Mouse (Mus musculus) heart, embryonic 16.5 days (tissue): Measurements from ENCODE around the gene Arcn1. TPM values are rescaled to one million over a fixed set of nuclear protein-coding genes. Genes with fewer than 3 reads are reported as not detected.

Experiments
- ATAC-seq: fragments of 200-750 bp; cut with Nextera tagmentation; replicated peaks from 2 replicates; pipeline ENCODE4 v1.8.0; 2017; ENCODE audit warnings: moderate number of reproducible peaks; ENCODE audit not compliant: insufficient read depth, low FRiP score; ENCODE audit errors: extremely low read depth
- H3K27ac ChIP-seq: fragments of 300-500 bp; sonication (generic); 2 replicates; pipeline ENCODE4 v1.5.1; 2014; ENCODE audit warnings: mild to moderate bottlenecking, low read length, control low read depth, moderate library complexity
- H3K27me3 ChIP-seq: fragments of 300-500 bp; sonication (generic); 2 replicates; pipeline ENCODE4 v1.6.1; 2014; ENCODE audit warnings: low read length, mixed read lengths; ENCODE audit not compliant: control insufficient read depth, insufficient read depth
- H3K36me3 ChIP-seq: fragments of 300-500 bp; sonication (generic); 2 replicates; pipeline ENCODE4 v1.6.1; 2014; ENCODE audit not compliant: control insufficient read depth, insufficient read depth
- H3K4me1 ChIP-seq: fragments of 300-500 bp; sonication (generic); 2 replicates; pipeline ENCODE4 v1.6.1; 2014; ENCODE audit warnings: low read length, mixed read lengths; ENCODE audit not compliant: control insufficient read depth, insufficient read depth
- H3K4me2 ChIP-seq: fragments of 300-500 bp; sonication (generic); 2 replicates; pipeline ENCODE4 v1.6.1; 2014; ENCODE audit warnings: low read depth, mild to moderate bottlenecking, control low read depth, low read length
- H3K4me3 ChIP-seq: fragments of 300-500 bp; sonication (generic); 2 replicates; pipeline ENCODE4 v1.5.1; 2014; ENCODE audit warnings: mild to moderate bottlenecking, control low read depth, low read length
- H3K9ac ChIP-seq: fragments of 300-500 bp; sonication (generic); 2 replicates; pipeline ENCODE4 v1.6.1; 2014; ENCODE audit warnings: low read length, control low read depth
- H3K9me3 ChIP-seq: fragments of 300-500 bp; sonication (generic); replicated peaks from 2 replicates; pipeline ENCODE4 v1.6.1; 2016; ENCODE audit warnings: low read length; ENCODE audit not compliant: control insufficient read depth
- whole genome bisulfite sequencing: fragments of 180-500 bp; shearing (Covaris S2); extraction: QIAGEN DNeasy Blood & Tissue Kit; methylation state at CpG from one replicate; pipeline ENCODE4 v1.1.7; 2014; 5-methylcytosine and 5-hydroxymethylcytosine counted together
- polyA plus RNA-seq: library from polyadenylated mRNA; unstranded; fragments of >200 nt; fragmentation: Nextera tagmentation; extraction: Ambion mirVana; gene quantifications from 2 replicates; pipeline ENCODE4 v1.2.1, GENCODE M21; 2015

The Arcn1 gene
- 120 and 132 TPM in 2 replicates for polyA plus RNA-seq

DNA sequence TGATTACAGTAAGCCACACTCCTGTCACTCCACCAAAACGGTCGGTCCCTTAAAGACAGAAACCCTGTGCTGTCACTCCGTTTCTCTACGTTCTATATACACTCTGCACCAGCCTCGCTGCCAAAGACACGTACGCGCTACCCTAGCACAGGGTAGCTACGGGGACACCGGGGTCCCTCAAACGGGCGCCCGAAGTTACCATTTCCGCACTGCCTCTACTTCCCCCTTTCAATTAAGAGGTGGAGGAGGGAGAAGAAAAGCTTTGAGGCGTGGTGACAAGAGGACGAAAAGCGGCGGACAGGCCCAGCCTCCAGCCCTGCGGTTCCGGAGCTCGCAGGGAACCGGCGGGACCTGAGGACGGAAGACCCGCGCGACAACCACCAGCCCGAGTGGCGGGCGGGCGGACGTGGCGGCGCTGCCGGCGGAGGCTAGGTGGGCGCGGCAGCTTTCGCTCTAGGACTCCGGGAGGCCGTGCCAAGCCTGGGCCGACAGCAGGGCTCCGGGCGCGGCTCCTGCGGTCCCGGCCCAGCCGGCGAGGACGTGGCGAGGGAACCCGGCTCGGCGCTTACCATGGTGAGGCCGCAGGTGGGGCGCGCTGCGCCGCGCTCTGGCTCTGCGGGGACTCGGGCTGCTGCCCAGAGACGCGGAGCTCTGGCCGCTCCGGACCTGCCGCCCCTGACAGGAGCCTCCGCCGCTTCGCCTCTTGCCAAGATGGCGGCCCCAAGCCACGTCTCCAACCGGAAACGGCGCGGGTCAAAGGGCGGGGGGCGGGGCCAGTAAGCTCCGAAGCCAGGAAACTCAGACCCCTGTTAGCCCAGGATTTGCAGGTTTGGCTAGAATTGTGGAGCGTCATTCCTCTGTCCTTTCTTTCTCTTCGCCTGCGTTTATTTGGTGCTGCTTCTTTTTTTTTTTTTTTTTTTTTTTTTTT is at the start of gene Arcn1, which contains the start of gene Ift46:
Gene Arcn1, minus strand, starts transcription at position 745 of the 928 bp plus-strand sequence.
Gene Ift46, plus strand, starts transcription at position 808 of the 928 bp plus-strand sequence.
- peak within 1 kb of the TSS; percentile 99 for H3K27ac ChIP-seq
- peak within 1 kb of the TSS; percentile 91 for H3K4me2 ChIP-seq
- H3K4me1 ChIP-seq = peaks cover 18% of the 10 kb centered on the region
- peak; percentile 88 for ATAC-seq
- no peaks in the 10 kb centered on the region for H3K36me3 ChIP-seq
- H3K27me3 ChIP-seq = no peaks in the 10 kb centered on the region
- under 1% methylated on average over 79 of the region's 82 CpGs for WGBS
- peak within 1 kb of the TSS; percentile 99 for H3K9ac ChIP-seq
- H3K9me3 ChIP-seq = no peaks in the 10 kb centered on the region
- peak within 1 kb of the TSS; percentile 100 for H3K4me3 ChIP-seq

DNA sequence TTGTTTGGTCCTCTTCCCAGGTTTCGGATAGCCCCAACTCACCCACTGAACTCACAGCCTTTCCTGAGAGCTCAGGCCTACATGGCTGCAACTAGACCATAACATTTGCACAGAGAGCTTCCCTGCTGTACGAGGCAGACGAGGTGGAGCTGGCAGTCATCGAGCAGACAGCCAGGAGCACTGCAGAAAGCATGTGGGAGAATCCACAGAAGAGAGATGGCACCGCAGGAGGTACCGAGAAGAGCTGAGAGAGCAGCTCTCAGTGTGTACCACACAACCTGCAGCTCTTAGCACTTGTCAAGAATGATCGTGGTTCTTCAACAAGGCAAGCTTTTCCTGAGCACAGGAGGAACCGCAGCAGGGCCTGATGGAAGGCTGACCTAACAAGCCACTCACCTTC is 46.5 kb upstream of the Arcn1 start:
- Histone ChIP-seq H3K36me3 (peaks cover 92% of the 10 kb centered on the region), H3K27ac (no peak overlapping the region), H3K4me2 (no peak overlapping the region), H3K9ac (no peak overlapping the region), H3K9me3 (no peaks in the 10 kb centered on the region), H3K27me3 (no peaks in the 10 kb centered on the region), H3K4me3 (no peak overlapping the region), H3K4me1 (no peaks in the 10 kb centered on the region)
- 92% methylated on average over 8 of the region's 8 CpGs for WGBS
- ATAC-seq = no peak

DNA sequence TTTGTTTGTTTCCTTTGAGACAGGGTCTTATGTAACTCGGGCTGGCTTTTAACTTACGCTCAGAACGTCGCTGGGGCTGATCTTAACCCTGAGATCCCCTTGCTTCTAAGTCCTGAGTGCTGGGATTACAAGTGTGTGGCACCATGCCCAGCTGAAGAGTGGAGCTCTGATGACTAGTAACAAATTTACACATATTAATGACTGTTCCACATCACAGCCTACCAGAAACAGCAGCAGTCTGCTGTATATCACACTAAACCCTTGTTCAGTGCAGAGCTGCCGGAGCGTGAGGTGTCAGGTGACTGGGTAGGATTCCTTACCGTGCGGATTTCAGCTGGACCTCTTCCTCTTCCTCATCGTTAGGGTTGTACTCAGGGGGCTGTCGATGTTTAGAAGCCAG is 42.7 kb upstream of the Arcn1 start:
- H3K27ac ChIP-seq = no peak overlapping the region
- H3K9me3 ChIP-seq = no peaks in the 10 kb centered on the region
- H3K4me2 ChIP-seq = no peak overlapping the region
- 75% methylated on average over 10 of the region's 10 CpGs for WGBS
- H3K36me3 ChIP-seq = peaks cover 87% of the 10 kb centered on the region
- no peaks in the 10 kb centered on the region for H3K4me1 ChIP-seq
- no peaks in the 10 kb centered on the region for H3K27me3 ChIP-seq
- no peak overlapping the region for H3K4me3 ChIP-seq
- ATAC-seq = no peak
- no peak overlapping the region for H3K9ac ChIP-seq

DNA sequence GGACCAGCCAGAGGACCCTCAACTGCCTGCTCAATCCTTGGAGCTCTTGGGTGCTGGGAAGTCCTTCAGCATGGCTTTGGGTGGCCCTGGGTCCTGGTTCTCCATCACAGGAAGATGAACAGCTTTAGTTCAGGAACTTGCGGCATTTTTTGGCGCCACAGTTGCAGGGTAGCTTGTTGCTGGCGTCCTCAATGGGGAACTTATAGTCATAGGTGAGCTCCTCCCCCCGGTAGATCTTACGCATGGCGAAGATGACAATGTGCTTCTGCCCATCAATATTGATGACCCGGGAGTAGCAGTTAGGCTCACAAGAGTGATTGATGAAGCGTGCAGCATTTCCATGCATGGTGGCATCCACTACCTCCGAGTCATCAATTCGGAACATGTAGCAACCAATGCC is 40.1 kb upstream of the Arcn1 start:
- no peaks in the 10 kb centered on the region for H3K27me3 ChIP-seq
- peaks cover 71% of the 10 kb centered on the region for H3K36me3 ChIP-seq
- no peak overlapping the region for H3K27ac ChIP-seq
- no peak overlapping the region for H3K4me2 ChIP-seq
- no peaks in the 10 kb centered on the region for H3K9me3 ChIP-seq
- no peaks in the 10 kb centered on the region for H3K4me1 ChIP-seq
- 92% methylated on average over 10 of the region's 10 CpGs for WGBS
- H3K9ac ChIP-seq = no peak overlapping the region
- H3K4me3 ChIP-seq = no peak overlapping the region
- no peak for ATAC-seq

DNA sequence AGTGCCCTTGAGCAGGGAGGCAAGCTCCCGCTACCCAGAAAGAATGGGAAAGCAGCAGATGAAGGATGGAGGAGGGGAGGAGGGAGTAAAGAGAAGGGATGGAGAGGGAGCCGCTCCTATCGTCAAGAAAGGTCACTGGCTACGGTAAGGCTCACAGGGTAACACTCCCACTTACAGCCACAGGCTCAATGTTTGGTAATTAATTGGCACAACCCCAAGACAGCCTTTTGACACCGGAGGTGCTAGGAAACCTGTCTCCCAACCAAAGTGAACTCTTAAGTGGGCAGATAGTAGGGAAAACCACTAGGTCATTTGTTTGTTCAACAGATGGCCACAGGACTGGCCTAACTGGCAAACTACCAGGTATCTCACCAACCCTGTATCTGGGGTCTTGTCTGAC is 39.5 kb upstream of the Arcn1 start:
- Histone ChIP-seq H3K9ac (no peak overlapping the region), H3K4me1 (no peaks in the 10 kb centered on the region), H3K36me3 (peaks cover 66% of the 10 kb centered on the region), H3K27ac (no peak overlapping the region), H3K4me2 (no peak overlapping the region), H3K27me3 (no peaks in the 10 kb centered on the region), H3K9me3 (no peaks in the 10 kb centered on the region), H3K4me3 (no peak overlapping the region)
- ATAC-seq = no peak
- 59% methylated on average over 5 of the region's 5 CpGs for WGBS

DNA sequence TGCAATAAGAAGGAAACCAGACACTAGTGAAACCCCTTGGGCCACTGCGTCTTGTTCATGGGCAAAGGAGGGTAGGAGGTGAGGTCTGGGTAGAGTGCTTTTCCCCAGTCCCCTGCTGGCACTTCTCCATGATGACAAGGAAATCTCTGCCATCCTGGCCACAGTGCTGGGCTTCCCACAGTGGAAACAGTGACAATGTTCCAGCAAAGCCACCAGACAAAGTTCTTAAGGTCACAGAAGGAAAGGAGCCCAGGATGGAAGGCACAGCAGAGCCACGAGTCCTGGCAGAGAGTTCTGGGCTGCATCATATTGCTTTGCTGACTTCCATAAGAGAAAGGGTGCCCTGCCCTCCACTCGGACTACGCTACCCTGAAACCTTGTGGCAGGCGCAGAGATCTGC is 37.9 kb upstream of the Arcn1 start:
- Histone ChIP-seq H3K4me2 (no peak overlapping the region), H3K27ac (no peak overlapping the region), H3K9ac (no peak overlapping the region), H3K4me3 (no peak overlapping the region), H3K9me3 (no peaks in the 10 kb centered on the region), H3K27me3 (no peaks in the 10 kb centered on the region), H3K4me1 (no peaks in the 10 kb centered on the region), H3K36me3 (peaks cover 52% of the 10 kb centered on the region)
- no peak for ATAC-seq
- WGBS = 91% methylated on average over 5 of the region's 5 CpGs

DNA sequence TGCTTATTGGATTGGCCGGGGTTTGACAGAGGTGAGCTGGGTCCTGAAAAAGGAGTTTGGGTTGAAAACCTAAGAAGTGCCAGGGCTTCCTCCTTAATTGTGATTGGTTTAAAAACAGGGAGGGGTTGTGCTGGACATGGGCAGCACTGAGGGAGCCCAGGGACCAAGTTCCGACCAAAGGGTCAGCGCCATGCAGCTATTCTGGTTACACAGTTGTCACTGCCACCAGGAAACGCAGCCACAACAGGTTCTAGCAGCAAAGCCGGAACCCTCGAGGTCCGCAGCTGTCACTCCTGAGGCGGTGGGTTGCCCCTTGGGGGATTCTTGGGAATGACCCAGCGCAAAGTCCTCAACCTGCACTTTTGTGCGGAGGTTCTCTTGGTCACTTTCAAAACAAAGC is 37.0 kb upstream of the Arcn1 start:
- no peak overlapping the region for H3K27ac ChIP-seq
- H3K9me3 ChIP-seq = no peaks in the 10 kb centered on the region
- WGBS = 89% methylated on average over 10 of the region's 10 CpGs
- no peak for ATAC-seq
- H3K4me2 ChIP-seq = no peak overlapping the region
- no peak overlapping the region for H3K4me3 ChIP-seq
- peaks cover 44% of the 10 kb centered on the region for H3K36me3 ChIP-seq
- H3K9ac ChIP-seq = no peak overlapping the region
- no peaks in the 10 kb centered on the region for H3K27me3 ChIP-seq
- 0 out of 2 replicates have a peak, but pooled peaks cover 3% of the 10 kb centered on the region for H3K4me1 ChIP-seq

DNA sequence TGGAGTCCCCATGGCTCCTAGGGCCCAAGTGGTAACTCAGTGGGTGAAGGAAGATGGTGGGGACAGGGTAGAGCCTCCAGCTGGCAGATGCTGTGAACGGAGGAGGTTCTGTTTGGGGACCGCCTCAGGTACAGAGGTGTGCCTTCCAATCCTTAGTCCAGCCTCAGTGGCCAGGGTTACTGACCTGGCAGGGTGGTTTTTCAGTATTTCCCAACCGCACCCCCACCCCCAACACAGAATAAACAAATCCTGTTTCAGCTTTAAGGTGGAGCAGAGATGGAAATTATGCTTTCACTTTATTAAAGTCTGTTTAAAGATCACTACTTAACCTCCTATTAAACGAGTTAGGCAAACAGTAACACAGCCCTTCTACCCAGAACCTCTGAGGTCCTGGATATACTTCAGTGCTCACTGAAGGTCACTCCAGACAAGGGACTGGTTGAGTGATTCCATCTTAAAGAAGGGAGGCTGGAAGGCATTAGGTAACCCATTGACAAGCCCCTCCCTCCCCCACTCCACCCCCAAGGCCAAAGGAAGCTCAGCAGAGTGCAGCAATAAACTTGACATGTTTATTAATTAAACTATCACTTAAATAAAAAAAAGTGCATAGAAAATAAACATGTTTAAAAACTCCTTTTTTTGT is 35.3 kb upstream of the Arcn1 start, which contains the start of gene Ttc36:
Gene Ttc36, minus strand, starts transcription at position 265 of the 643 bp plus-strand sequence.
- Histone ChIP-seq H3K9ac (no peak within 1 kb of the TSS), H3K27ac (no peak within 1 kb of the TSS), H3K9me3 (no peaks in the 10 kb centered on the region), H3K4me3 (no peak within 1 kb of the TSS), H3K4me2 (no peak within 1 kb of the TSS), H3K36me3 (peaks cover 27% of the 10 kb centered on the region), H3K4me1 (peaks cover 8% of the 10 kb centered on the region), H3K27me3 (peaks cover 6% of the 10 kb centered on the region)
- no peak for ATAC-seq
- WGBS = 67% methylated on average over 4 of the region's 4 CpGs

DNA sequence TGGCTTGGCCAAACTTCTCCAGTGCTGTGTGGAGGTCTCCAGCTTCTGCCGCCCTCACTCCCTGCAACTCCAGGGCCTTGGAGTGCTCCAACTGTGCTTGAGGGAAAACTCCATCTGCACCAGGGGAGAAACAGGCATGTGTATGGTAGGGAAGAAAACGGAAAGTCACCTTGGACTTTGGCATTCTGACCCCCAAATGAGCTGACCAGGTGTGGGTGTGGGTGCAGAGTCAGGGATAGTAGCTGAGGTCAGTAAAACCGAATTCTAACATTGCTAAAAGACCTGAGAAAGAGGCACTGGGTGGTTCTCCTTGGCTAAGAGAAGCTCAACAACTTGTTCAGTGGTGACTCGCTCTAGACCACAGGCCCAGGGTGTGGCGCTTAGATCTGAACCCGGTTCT is 34.0 kb upstream of the Arcn1 start:
- H3K9ac ChIP-seq = no peak overlapping the region
- peaks cover 9% of the 10 kb centered on the region for H3K27me3 ChIP-seq
- peaks cover 15% of the 10 kb centered on the region for H3K36me3 ChIP-seq
- no peak overlapping the region for H3K4me2 ChIP-seq
- H3K9me3 ChIP-seq = no peaks in the 10 kb centered on the region
- 81% methylated on average over 6 of the region's 6 CpGs for whole genome bisulfite sequencing
- H3K27ac ChIP-seq = no peak overlapping the region
- no peak overlapping the region for H3K4me3 ChIP-seq
- H3K4me1 ChIP-seq = peaks cover 8% of the 10 kb centered on the region
- ATAC-seq = no peak
